Mouse (Mus musculus) lung, adult 2 months (tissue): ENCODE measurements around the gene Best3.

ENCODE experiments used
- CTCF ChIP-seq: fragments of 200-500 bp; IDR thresholded peaks from 2 replicates; pipeline ENCODE4 v1.5.1; 2011; ENCODE audit warnings: mild to moderate bottlenecking, low read length, control low read depth; ENCODE audit not compliant: insufficient read depth
- POLR2A ChIP-seq: fragments of 200-500 bp; IDR thresholded peaks from 2 replicates; pipeline ENCODE4 v1.6.1; 2011; ENCODE audit warnings: low read depth, mild to moderate bottlenecking, control low read depth, low read length, borderline replicate concordance; ENCODE audit errors: extremely low read depth

DNA sequence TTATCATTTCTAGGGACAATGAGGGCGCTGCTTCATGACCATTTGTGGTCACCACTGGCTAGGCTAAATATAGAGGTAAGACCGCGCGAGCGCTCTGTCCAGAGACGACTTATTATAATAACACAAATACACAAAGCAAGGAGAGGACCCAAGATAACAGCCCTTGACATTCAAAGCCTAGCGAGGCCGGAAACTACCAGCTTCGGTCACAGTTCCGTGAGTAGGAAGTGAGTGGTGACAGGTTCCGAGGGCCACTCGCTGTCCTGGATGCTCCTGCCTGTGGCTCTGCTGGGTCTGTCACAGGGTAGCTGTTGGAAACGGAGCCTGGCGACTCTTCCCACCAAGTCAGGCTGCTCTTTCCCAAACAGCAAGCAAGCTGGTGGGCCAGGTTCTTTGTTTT, 56.2 kb downstream of the Best3 start:
- TF ChIP-seq CTCF (no peak), POLR2A (no peak)
